Mouse (Mus musculus) neutrophil, adult 59 days (primary cell): Measurements from ENCODE around the gene Apol7b. TPM values are rescaled to one million over a fixed set of nuclear protein-coding genes. Genes with fewer than 3 reads are reported as not detected.

ENCODE experiments used
- total RNA-seq, 2 experiments: library from RNA; stranded (reverse); gene quantifications; 1 replicate in 1 of 2; 2 replicates in 1 of 2; pipeline ENCODE4 v1.2.4; 2023

Apol7b gene
- not detected for total RNA-seq

DNA sequence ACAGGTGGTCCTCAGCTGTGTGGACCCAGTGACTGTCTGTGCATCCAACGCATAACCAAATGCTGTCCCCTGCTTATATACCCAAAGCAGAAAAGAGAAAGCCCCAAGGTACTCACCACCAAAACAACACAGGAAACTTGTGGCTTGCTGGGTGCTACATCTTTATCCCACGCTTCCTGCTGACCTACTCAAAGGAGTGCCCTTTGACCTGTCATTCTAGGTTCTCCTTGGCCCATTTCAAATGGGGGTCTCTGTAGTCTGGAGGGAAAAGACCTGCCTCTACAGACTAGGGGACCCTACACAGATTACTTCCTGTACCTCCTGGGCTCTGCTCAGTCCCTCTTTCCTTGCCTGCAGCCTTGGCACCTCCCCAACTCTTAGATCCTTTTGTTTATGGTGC, at the start of gene Apol7b:
Apol7b (minus strand) TSS at position 101 of the 400 bp plus-strand sequence.

DNA sequence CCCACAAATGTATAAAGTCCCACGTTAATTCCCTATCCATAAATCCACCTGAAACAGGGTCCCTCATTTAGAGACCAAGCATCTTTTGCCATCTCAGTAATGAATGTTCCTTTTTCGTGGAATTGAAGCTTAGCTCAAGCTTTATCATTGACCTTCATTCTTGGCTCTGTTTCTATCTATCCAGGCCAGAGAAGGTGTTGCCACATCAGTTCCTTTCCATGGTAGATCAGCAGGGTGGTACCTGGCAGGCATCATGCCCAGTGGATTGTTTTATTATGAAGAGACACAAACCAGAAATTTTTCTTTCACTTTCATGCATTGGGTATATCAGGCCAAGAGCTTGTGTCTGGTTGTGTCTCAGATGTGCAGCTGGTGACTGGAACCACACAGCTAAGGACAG, 29.4 kb upstream of the Apol7b start, which contains the start of gene Apol10a:
Apol10a (plus strand) TSS at position 355 of the 400 bp plus-strand sequence.

DNA sequence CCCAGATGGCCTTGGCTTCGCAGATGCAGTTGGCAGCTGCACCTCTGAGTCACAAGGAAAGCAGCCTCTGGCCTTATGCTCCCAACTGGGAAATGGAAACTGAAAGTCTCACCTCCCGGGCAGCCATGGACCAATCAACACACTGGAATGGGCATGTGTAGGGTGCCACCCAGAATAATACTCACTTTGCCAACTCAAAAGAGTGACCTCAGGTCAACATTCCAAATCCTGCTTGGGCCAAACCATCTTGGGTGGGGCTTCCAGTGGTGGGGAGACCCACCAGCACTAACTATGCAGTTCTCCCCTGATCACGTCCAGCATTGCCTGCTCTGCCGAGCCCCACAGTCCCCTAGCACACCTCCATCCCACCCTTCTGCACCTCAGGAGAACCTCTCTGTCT, 36.3 kb downstream of the Apol7b start, which contains the start of gene Apol9a:
Apol9a (minus strand) TSS at position 101 of the 400 bp plus-strand sequence.

DNA sequence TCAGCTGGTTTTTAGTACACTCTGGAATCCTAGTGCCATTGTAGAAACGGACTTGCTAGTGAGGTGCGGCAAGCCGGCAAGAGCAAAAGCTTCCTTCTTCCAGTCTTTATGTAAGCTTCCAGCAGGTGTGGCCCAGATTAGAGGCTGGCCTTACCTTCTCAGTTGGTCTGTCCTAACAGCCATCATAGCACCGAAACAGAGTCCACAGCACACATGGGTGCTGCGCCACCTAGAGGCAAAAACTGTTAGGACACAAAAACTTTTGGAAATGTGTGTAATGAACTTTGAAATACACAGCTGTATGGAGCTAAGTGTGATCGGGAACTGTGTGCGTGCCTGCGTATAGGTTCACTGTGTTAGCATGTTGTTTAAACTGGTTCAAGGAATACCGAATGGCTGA, 48.3 kb downstream of the Apol7b start, which contains the start of gene Apol7a:
Apol7a (minus strand) TSS at position 84 of the 400 bp plus-strand sequence.

Other genes with a start within 250 kb of the Apol7b start
- 1 to 10 TPM in 1 of 2 experiments, under 1 TPM in 1; 0.64 to 1.1 TPM for gene Rbfox2, start 140.5 kb downstream of the Apol7b start, total RNA-seq
- gene Apol7a, start 48.4 kb downstream of the Apol7b start, total RNA-seq = not detected
- gene Apol9a, start 36.4 kb downstream of the Apol7b start, total RNA-seq = not detected
- gene Apol10a, start 29.6 kb upstream of the Apol7b start, total RNA-seq = not detected
- not detected for gene Apol11a, start 60.8 kb upstream of the Apol7b start, total RNA-seq
- not detected for gene Apol7c, start 85.8 kb upstream of the Apol7b start, total RNA-seq
- gene 1700025B11Rik, start 114.4 kb upstream of the Apol7b start, total RNA-seq = not detected
- gene Apol10b, start 148.6 kb upstream of the Apol7b start, total RNA-seq = not detected
- gene Gm36245, start 151.8 kb upstream of the Apol7b start, total RNA-seq = not detected
- under 1 TPM; 0.64 to 0.71 TPM for gene Apol11b, start 195.8 kb upstream of the Apol7b start, total RNA-seq